Mouse (Mus musculus): Measurements from ENCODE around the gene Mindy4. TPM values are rescaled to one million over a fixed set of nuclear protein-coding genes. Genes with fewer than 3 reads are reported as not detected.

Gene Mindy4
- polyA plus RNA-seq, 3 experiments from 2014 or later, result not detected

DNA sequence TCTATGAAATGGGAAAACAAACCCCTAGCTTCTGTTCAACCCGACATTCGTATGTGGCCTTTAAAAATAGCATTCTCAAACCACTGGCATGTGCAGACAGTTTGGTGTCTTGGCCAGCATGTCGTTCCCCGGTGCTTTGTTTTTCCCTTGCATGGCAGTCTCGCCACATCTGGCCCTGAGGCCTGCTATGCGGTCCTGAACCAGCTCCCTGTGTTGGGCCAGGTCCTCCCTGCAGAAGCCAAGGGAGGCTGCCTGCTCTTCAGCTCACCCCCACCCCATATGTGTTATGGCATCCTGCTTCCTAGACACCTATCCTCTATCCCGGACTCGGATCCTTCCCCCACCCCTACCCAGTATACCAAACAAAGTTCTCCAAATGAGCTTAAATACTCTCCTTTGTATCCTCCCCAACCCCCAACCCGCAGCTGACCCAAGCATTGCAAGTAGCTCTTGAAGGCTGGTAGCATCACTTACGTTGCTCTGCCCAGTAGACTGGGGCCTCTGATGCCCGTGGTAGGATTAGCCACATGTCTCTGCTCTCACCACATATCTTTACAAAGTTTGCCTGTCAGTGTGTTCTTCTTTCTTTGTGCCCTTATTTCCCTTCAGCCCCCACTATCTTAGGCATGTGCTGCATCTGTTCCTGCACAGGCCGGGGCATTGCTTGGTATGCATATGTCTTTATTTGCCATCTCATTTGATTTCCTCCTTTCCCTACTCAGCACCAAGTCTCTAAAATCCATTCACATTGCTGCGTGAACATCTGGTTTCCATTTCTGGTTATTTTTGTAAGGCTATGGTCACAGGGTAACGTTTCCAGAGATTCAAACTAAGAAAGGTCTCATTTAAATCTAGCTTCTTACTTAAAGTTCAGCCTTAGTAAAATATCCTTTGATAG is 55.5 kb downstream of the Mindy4 start:
- no peak for ATAC-seq

GRCm38 (mm10) chr6:55262161-55262560 is 59.0 kb downstream of the Mindy4 start:
- no peak for ATAC-seq

- ATAC-seq, result no peak
These were observed 60.4 kb downstream of the Mindy4 start for GRCm38 (mm10) chr6:55263490-55264046.

DNA sequence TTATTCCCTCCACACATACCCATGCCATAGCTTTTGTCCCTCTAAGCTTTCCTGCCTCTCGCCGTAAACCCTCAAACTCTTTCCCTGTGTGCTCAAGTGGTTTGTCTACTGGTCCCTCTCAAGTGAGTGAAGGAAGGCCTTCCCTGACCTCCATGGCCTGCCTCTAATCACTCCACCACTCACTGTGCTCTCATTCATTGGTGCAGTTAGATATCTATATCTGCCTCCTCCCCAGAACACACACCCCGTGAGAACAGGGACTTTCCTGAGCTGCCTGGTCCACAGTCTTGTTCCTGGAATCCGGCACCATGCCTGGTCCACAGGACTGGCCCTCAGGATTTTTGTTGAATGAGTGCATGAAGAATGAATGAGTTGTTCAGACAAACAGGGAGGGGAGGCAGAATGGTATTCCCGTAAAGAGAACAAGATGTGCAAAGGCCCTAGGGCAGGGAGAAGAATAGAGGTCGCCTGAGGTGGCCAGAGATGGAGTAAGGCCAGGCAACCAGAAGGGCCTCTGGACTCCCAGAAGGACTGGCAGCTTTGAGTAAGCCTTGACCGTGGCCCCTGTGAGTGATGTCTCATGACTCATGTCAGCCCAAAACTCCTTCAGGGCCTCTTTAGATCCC is 61.7 kb downstream of the Mindy4 start:
- no peak for ATAC-seq

GRCm38 (mm10) chr6:55272952-55273351 is 69.8 kb downstream of the Mindy4 start:
- no peak for ATAC-seq

DNA sequence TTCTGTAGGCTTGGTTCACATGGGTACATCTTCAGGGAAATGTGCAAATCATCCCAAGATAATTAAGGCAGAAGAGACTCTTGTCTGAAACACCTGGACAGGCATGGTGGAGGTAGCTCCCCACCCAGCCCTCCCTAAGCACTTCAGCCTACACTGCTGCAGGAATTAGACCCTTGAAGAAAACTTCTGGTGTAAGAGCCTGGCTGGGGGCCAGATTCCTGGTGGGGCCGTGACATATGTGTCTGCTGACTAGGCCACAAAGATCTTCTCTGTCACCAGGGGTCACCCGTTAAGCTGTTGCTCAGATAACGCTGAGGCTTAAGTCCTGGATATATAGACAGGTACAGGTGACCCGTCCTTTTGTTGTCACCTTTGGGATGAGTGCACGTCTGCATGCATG is 70.3 kb downstream of the Mindy4 start:
- no peak for ATAC-seq

DNA sequence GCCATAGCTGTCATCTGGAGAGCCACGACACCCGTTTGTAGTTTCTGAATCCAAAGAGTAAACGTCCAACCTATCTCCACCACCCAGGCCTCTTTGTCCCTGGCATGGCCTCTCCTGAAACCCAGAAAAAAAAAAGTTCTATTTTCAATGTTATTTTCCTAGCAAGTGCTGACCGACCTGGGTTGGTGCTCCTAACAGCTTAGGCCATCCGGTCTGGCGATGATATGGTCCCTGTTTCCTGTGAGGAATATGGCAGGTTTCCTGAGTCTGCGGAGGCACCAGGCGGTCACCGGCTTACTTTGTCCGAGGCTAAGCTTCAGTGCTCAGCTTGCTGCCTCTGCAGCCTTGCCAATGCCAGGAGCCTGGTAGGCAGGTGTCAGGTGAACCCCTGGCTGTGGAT is 71.8 kb downstream of the Mindy4 start:
- no peak for ATAC-seq

GRCm38 (mm10) chr6:55275786-55276185 is 72.6 kb downstream of the Mindy4 start:
- ATAC-seq, result no peak

- no peak for ATAC-seq
These were observed 73.6 kb downstream of the Mindy4 start for GRCm38 (mm10) chr6:55276692-55277282.

GRCm38 (mm10) chr6:55278086-55278485 is 74.9 kb downstream of the Mindy4 start:
- ATAC-seq, result no peak

- no peak for ATAC-seq
These were observed 75.3 kb downstream of the Mindy4 start for GRCm38 (mm10) chr6:55278520-55278919.

- no peak for ATAC-seq
These were observed 77.8 kb downstream of the Mindy4 start for GRCm38 (mm10) chr6:55280979-55281378.

GRCm38 (mm10) chr6:55281687-55282086 is 78.5 kb downstream of the Mindy4 start:
- ATAC-seq, result no peak

DNA sequence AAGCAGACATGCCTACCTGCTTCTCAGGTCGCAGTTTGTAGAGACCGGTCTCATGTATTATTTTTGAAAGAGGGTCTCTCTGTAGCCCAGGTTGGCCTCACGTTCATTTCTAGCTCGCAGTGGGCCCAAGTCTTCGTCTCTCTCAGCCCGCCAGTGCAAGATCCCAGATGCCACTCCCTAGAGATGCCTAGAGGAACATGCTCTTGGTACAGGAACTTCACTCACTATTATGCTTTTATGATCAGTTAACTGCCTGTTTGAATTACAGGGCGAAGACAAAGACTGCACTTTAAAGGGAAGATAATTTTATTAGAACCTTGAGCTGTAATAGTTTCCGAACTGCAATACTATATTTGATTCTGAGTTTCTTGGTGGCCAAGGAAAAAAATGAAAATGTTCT is 79.2 kb downstream of the Mindy4 start:
- ATAC-seq, result no peak

GRCm38 (mm10) chr6:55285218-55285617 is 82.0 kb downstream of the Mindy4 start:
- no peak for ATAC-seq

- no peak for ATAC-seq
These were observed 84.9 kb downstream of the Mindy4 start for GRCm38 (mm10) chr6:55288007-55288602.

DNA sequence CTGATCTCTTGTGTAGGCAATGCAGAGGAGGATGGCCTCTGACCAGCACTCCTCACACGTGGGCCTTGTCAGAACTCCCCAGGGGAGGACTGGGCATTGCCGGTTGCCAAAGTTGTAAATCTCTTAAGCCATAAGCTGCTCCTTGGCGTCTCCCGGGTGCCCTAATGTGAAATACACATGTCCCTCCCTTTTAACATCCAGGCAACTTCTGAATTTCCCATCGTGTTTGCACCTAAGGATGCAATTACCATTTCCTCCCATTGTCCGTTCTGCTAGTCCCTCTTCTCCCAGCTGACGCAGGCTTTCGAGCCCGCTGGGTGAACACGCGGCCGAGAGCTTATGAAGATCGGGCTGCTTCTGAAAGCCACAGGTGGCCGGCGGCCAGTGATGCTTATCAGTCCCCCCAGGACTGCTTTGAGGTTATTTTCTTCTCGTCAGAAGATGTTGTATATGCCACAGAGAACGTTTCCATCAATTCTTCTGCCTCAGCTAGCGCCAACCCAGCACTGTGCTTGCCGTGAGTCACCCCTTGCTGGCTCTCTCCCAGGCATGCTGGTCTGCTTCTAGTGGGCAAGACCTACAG is 91.5 kb downstream of the Mindy4 start:
- no peak for ATAC-seq

DNA sequence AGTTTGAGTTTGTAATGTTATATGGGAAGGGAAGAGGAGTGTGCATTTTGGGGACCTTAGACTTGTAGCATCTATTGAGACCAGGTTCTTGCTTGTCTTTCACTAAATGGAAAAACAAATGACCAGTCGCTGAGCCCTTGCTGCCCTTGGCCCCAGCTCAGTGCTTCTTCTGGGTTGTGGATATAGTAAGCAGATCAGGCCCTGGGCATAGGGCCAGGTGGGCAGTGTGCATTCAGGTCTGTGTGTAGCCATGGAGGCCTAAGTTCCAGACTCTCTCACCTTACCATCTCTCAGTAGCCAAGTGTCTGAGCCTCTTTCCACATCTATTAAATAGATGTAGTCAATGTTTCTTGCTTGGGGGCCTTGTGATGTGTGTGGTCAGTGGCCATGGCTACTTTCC is 92.1 kb downstream of the Mindy4 start:
- no peak for ATAC-seq

DNA sequence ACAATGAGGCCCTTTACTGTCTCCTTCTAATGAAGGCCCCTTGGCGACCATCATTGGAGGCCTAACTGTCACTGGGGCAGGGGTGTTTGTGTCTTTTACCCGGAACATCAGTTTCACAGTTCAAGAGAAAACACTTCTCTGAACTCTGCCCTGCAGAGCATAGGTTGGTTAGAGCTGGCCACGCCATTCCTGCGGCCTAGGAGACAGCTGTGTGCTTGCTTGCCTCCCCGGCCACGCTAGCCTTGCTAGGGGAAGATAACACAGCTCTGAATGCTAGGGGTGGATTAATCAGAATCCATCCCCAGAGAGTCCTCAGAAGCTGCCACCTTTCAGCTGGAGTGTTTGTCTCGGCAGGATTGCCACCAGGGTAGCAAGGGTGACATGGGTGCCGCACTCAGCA is 96.3 kb downstream of the Mindy4 start:
- ATAC-seq, result no peak

GRCm38 (mm10) chr6:55299917-55300316 is 96.7 kb downstream of the Mindy4 start:
- ATAC-seq, result no peak

GRCm38 (mm10) chr6:55300704-55301103 is 97.5 kb downstream of the Mindy4 start:
- ATAC-seq, result no peak

DNA sequence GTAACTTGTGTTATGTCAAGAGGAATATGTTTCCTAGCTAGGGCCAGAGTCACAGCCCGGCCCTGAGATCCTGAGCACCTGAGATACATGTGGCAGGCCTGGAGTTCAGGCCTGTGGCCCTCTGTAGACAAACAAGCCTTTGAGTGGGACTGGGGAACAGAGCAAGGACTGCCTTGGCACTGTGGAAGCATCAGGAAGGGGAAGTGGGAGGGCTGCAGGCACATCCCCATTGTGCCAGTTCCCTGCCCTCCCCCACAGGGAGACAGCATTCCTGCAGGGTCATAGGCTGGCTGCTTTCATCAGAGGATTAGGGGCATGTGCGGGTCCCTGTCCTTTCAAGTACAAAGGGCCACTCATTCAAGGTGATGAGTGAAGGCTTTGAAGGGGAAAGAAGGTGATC is 107.0 kb downstream of the Mindy4 start:
- ATAC-seq, result no peak

DNA sequence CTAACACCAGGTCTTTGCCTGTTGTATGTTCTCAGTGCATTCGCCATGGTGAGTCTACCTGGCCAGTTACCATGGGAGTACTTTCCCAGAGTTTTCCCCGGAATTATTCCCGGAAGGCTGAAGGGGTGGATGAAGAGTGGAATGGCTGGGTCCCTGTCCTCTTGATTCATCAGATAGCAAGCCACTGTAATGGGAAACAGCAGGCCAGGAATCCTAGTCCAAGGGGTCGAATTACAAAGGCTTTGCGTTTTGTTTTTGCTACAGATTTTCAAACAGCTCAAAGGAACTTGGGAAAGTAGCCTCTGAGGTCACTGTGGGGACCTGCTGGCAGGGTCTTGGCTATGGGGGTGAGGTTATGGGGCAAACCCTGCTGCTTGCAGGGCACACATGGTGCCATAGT is 108.8 kb downstream of the Mindy4 start:
- ATAC-seq, result no peak

Data from inflammation-experienced regulatory T-cells, adult 6 months (primary cell).